Mouse (Mus musculus): ENCODE measurements around the gene Nrxn2.

Nrxn2 gene

GRCm38 (mm10) chr19:6542367-6543034 lies 124.0 kb downstream of the Nrxn2 start, which contains the start of gene Slc22a12:
Slc22a12 (minus strand) TSS chr19:6543032.
- no peak for DNase-seq (ENCODE audit: low read depth, low spot score)

- DNase-seq (ENCODE audit: low read depth, low spot score): no peak
Measured at GRCm38 (mm10) chr19:6543035-6543383, 124.5 kb downstream of the Nrxn2 start.

- DNase-seq (ENCODE audit: low read depth, low spot score): no peak
Measured at GRCm38 (mm10) chr19:6543518-6543917, 125.0 kb downstream of the Nrxn2 start.

- DNase-seq (ENCODE audit: low read depth, low spot score): no peak
Measured at GRCm38 (mm10) chr19:6544712-6545111, 126.2 kb downstream of the Nrxn2 start.

- no peak for DNase-seq (ENCODE audit: low read depth, low spot score)
Measured at GRCm38 (mm10) chr19:6545481-6545880, 127.0 kb downstream of the Nrxn2 start.

- no peak for DNase-seq (ENCODE audit: low read depth, low spot score)
Measured at GRCm38 (mm10) chr19:6546096-6546495, 127.6 kb downstream of the Nrxn2 start.

- no peak for DNase-seq (ENCODE audit: low read depth, low spot score)
Measured at GRCm38 (mm10) chr19:6547801-6548200, 129.3 kb downstream of the Nrxn2 start.

- DNase-seq (ENCODE audit: low read depth, low spot score): no peak
Measured at GRCm38 (mm10) chr19:6548431-6549410, 130.2 kb downstream of the Nrxn2 start.

- DNase-seq (ENCODE audit: low read depth, low spot score): no peak
Measured at GRCm38 (mm10) chr19:6549566-6549965, 131.0 kb downstream of the Nrxn2 start.

GRCm38 (mm10) chr19:6551215-6551614 lies 132.7 kb downstream of the Nrxn2 start:
- DNase-seq (ENCODE audit: low read depth, low spot score): no peak

GRCm38 (mm10) chr19:6552302-6553028 lies 133.9 kb downstream of the Nrxn2 start:
- DNase-seq (ENCODE audit: low read depth, low spot score): peak; percentile 34

GRCm38 (mm10) chr19:6553174-6553573 lies 134.6 kb downstream of the Nrxn2 start:
- no peak for DNase-seq (ENCODE audit: low read depth, low spot score)

GRCm38 (mm10) chr19:6553819-6554582 lies 135.5 kb downstream of the Nrxn2 start:
- DNase-seq (ENCODE audit: low read depth, low spot score): no peak

- no peak for DNase-seq (ENCODE audit: low read depth, low spot score)
Measured at GRCm38 (mm10) chr19:6559576-6559975, 141.0 kb downstream of the Nrxn2 start.

- DNase-seq (ENCODE audit: low read depth, low spot score): no peak
Measured at GRCm38 (mm10) chr19:6560246-6560815, 141.8 kb downstream of the Nrxn2 start.

GRCm38 (mm10) chr19:6565136-6565535 lies 146.6 kb downstream of the Nrxn2 start:
- DNase-seq (ENCODE audit: low read depth, low spot score): no peak

- DNase-seq (ENCODE audit: low read depth, low spot score): no peak
Measured at GRCm38 (mm10) chr19:6566450-6566849, 147.9 kb downstream of the Nrxn2 start.

- no peak for DNase-seq (ENCODE audit: low read depth, low spot score)
Measured at GRCm38 (mm10) chr19:6569021-6569420, 150.5 kb downstream of the Nrxn2 start.

GRCm38 (mm10) chr19:6569561-6569960 lies 151.0 kb downstream of the Nrxn2 start:
- DNase-seq (ENCODE audit: low read depth, low spot score): no peak

- no peak for DNase-seq (ENCODE audit: low read depth, low spot score)
Measured at GRCm38 (mm10) chr19:6571476-6571875, 152.9 kb downstream of the Nrxn2 start.

- DNase-seq (ENCODE audit: low read depth, low spot score): no peak
Measured at GRCm38 (mm10) chr19:6572001-6572400, 153.5 kb downstream of the Nrxn2 start.
